Mouse (Mus musculus) embryo, embryonic 10.5 days (tissue): ENCODE measurements at regions not wholly inside any gene's neighbourhood (a gene's known extent, or its start where the extent isn't known, plus 50 kb on each side); places are given as distances from the start of the nearest gene placed in this dataset.

Source experiments
- DNase-seq: peaks from one replicate; pipeline ENCODE4 v3.0.0-alpha.2; 2015; ENCODE audit warnings: low spot score

DNA sequence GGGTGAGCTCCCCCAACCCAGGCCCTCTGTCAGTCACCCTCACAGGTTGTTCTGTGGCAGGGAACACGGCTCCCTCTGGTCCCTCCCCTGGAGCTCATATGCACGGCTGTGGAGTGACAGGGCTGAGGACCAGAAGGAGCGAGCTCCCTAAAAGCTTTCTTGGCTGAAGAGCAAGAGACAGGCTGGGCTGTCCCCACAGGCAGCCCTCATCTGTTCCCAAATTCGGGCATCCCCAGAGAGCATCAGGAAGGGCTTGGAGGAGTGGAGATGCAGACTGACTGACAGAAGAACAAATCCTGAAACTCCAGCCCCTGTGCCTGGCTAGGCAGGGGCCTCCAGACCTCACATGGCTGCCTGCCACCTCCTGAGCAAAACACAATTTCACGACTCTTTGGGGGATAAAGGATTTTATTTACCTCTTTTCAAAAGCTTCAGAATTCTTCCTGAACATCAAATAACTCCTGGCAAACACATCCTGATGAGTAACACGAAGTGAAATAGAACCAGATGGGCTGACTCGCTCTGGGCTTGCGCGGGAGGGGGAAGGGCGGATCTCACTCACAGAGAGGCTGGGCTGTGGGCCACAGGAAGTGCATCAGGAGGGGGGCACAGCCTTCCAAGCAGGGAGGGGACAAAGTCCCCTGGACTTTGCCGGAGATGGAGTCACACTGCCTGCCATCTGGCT is 232.7 kb upstream of the Zmiz1 start:
- peak; percentile 81 for DNase-seq

DNA sequence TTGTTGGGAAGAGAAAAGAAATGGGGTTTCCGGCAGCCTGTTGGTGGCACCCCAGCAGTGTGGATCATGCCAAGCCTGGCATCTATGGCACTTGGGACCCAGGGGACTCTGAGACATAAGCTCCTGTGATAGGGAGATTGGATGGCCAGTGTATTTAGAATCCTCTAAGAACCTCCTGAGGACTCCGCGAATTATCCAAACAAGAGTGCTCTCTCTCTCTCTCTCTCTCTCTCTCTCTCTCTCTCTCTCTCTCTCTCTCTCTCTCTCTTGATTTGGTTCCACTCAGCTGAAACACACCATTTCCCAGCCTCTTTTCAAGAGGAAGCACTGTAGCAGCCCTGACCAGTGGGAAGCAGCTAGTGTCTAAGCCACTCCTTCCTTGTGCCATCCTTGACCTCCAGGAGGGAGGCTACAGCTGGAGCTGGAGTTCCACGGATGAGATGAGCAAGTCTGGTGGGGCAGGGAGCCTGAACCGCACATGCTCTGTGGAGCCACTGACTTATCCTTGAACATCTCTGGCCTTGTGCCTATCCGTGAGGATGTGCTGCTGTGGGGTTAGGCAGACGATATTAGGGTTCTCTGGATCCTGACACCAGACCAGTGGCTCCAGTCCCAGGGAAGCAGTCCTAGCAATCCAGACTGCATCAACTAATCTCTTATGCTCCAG is 232.0 kb upstream of the Zmiz1 start:
- peak; percentile 58 for DNase-seq

DNA sequence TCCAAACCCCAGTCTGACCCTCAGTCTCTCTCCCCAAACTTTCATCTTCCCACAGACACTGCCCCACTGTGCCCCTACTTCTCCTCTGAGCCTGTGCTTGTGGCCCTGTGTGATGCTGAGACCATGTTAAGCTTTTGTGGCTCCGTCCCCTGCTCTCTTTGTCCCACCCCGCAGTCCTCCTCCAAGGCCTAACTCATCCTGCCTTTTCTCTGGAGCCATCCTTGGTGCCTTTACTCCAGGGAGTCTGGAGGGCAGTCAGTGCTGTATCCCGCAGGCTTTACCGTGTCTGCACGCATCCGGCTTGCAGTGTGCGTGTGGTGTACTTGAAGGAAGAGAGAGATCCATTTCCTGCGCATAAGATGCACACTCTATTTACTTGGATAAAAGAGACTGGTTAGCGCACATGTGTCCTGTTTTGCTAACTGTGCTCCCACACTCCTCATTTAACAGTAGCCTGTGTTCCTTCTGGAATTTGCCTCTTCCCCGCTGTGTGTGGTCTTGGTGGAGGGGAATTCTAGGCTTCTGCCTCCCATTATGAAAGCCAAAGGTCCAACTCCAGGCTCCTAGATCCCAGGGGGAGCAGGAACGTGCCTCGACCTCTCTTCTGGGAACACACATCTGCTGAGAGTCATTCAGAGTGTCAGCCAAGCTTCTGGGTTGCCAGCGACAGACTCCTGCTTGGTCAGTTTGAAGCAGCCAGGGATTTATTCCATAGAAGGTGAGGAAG is 230.5 kb upstream of the Zmiz1 start:
- no peak for DNase-seq

DNA sequence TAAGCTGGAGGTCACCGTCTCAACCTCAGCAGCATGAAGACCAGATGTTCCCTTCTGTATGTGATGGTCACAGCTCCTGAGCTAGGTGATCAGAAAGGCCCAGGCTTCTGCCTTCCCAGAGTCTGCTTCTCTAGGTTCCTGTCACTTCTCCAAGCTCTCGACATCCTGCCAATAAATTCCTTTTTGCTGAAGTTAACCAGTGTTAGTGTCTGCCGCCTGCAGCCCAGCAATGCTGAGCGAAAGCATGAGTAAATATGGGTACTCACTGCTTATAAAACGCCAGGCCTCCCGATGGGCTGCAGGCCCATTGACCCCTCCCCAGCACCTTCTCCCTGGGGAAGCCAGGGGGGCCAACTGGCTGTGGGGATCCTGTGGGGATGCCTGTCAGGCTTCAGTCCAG is 229.4 kb upstream of the Zmiz1 start:
- DNase-seq: no peak

DNA sequence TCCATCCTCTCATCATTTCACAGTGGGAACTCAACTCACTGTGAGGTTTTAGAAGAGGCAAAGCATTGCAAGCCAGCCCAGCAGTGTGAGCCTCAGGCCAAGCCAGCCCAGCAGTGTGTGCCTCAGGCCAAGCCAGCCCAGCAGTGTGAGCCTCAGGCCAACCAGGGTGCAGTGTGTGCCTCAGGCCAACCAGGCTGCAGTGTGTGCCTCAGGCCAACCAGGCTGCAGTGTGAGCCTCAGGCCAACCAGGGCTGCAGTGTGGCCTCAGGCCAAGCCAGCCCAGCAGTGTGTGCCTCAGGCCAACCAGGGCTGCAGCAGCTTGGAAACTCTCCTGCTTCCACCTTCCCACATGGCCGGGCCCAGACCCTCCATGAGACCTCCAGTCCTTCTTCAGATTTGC is 227.1 kb upstream of the Zmiz1 start:
- peak; percentile 62 for DNase-seq

DNA sequence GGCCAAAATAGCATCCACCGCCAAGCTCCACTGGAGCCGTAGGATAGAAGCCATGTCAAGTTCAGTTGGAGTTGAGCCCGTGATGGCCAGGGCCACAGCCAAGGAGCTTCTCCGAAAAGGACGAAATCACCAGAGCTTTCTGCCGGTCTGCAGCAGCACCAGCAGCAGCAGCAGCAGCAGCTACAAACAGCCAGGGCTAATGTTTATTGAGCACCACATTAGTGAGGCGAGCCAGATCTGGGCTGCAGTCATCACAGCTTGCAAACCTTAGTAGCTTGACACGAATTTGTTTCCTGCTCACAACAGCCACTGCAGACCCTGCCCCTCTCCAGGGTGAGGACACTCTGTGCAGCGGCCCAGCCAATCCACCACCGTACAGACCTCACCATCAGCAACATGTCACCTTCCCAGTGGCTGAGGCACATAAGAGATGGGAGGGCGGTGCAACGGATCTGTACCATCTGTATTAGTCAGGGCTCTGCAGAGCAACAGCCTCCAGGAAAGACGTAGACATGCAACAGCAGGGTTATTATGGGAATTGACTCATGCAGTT is 222.5 kb upstream of the Zmiz1 start:
- no peak for DNase-seq

DNA sequence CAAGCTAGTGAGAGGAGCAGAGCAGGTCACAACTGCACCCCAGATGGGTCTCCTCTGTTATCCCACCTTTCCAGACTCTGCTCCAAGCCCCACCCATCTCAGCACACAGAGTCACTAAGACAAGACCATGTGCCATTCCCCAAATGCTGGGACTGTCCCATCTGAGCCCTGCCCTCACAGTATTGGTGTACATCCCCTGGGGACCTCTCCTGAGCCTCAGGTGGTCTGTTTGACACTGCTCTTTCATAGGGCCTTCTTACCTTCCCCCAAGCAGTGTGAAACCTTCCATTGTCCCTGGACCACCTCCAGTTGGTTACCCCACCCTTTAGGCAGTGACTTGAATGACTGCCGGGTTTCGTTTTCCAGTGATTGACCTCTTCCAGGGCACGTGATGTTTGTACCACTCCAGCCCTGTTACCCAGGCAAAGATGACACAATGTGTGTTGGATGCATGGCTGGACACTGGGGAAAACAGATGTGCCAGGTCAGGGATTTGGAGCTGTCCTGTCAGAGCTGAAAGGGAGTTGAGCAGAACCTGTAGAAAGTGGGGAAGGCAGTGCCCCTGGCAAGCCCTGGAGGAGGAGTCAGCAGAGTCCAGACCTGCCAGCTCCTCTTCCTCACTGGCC is 219.5 kb upstream of the Zmiz1 start:
- no peak for DNase-seq

DNA sequence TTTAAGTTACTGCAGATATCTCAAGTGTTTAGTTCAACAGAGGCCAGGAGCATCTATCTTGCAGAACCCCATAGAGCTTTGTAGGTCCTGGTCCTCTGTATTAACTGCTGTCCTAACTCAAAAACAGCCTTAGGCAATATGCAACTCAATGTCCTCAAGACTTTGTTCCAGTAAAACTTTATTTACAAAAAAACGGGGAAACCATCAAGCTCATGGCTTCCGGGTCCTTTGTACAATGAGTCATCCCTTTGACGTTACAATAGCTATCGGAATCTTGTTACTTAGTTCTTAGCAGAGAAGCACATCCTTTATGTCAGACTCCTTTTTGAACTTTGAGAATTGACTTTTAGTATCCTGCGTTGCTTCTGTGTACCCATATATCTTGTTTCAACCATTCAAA is 216.2 kb upstream of the Zmiz1 start:
- DNase-seq: no peak

DNA sequence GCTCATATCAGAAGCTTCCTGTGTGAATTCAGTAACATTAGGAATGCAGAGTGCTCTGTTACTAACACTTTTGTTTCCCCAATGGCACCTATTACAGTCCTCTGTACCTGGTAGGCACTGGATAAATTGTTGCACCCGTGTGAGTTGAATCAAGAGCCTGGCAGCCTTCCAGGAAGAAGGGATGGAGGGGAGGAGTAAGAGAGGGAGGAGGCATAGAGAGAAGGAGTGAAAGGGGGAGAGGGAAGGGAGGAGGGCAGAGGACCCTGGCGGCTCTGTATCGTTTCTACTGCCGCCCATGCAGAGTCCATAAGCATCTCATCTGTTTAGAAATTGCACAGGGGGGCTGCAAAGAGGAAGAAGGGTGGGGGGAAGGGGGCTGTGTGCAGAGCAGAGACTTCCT is 215.7 kb upstream of the Zmiz1 start:
- no peak for DNase-seq

DNA sequence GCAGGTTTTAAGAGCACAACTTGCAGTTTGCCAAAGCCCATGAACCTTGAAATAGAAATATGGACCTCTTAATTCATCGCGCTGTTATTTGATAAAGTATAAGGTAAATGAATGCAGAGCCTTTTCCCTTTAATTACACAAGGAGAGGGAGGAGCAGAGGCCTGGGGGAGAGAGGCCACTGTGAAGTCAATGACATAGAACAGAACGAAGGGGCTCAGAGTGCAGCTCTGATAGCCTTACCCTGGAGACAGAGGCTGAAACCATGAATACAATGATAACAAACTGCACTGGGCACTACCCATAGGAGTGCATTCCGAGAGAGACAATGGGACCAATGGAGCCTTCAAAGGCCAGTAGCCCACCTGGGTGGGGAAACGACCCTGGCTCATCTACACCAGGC is 215.3 kb upstream of the Zmiz1 start:
- DNase-seq: no peak

DNA sequence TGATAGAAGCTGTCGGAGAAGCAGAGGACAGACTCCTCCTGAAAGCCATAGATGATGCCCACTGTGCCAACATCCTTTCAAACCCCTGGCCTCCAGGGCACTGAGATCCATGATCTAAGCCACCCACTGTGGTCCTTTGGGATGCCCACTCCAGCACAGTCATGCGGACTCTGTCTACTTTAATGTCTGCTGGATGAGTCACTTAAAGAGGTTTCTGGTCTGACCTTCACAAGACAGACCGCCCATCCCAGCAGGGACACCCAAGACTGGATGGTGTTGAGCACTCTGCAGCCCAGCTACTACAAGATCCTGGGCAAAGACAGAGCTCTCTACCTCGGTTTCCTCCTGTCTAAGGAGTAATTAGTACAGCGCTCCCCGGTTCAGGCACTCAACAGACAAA is 214.1 kb upstream of the Zmiz1 start:
- no peak for DNase-seq

DNA sequence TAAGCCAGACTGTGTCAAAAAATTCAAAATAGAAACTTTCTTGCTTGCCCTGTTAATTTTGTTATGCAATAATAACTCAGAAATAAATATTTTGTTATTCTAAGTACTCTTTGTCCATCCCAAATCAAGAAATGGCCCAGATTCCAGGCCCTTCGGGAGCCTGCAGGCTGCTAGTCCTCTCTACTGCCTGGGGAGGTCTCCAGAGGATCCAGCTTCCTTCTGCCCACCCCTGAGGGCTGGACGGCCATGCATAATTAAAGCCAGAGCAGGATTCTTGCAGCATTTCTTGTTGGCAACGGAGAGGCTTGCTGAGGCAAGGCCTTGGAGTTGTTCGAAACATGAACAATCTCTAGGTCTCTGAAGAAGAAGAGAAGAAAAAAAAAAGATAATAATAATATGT is 213.3 kb upstream of the Zmiz1 start:
- DNase-seq: no peak

DNA sequence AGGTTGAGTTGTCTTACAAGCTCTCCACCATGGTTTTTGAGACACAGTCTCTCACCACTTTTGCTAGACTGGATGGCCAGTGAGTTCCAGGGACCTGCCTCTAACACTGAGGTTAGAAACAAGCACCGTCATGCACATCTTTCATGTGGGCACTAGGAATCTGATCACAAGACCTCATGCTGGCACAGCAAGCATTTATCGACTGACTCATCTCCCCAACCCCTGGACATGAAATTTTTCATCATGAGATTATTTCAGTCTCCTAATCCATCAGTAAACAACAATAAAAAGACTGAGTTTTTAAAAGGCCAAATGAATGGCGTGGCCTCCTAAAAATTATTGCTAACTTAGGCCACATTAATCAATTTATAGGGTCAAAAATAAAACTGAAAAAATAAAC is 210.0 kb upstream of the Zmiz1 start:
- DNase-seq: no peak

DNA sequence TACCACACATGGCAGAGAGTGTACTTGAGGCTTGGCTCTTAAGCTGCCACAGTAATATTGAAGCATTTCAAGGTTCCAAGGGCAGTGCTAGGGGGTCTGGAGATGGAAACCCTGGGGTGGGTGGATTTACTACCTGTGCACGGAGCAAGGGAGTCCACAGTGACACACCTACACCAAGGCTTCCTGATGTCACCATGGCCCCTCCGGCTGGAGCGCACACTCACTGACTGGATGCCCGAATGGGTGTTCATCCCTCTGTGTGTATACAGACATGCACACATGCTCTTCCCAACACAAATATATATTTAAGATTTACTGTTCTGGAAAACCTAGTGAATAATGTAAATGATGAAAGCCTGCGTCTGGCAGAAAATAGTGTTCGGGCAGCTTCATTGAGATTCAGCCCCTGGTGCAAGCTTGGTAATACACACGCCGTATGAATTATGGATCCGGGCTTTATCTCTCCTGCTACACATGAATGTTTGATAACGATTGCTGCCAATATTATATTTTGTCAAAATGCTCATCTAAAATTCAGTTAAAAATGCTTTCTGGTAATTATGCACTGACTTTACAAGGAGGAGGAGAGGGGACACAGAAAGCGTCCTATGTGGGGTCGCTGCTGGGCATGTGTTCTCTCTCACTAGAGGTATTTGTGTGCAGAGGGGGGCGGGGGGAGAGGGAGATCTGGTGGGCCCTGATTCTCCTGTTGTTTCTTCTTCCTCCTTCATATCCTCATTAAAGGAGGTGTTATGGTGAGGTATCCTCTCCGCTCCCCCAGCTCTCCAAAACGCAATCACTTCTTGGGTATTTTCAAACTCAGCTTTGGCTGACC is 205.8 kb upstream of the Zmiz1 start:
- DNase-seq: no peak

DNA sequence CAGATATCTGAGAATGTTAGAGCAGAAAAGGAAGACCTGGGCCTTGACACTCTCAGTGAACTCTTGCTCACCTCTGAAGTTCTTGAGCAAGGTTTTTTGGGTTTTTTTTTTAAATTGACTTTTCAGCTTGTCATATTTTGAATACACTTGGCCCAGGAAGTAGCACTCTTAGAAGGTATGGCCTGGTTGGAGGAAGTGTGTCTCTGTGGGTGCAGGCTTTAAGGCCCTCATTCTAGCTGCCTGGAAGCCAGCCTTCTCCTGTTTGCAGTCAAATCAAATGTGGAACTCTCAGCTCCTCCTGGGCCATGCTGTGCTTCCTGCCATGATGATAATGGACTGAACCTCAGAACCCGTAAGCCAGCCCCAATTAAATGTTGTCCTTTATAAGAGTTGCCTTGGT is 195.9 kb upstream of the Zmiz1 start:
- no peak for DNase-seq

DNA sequence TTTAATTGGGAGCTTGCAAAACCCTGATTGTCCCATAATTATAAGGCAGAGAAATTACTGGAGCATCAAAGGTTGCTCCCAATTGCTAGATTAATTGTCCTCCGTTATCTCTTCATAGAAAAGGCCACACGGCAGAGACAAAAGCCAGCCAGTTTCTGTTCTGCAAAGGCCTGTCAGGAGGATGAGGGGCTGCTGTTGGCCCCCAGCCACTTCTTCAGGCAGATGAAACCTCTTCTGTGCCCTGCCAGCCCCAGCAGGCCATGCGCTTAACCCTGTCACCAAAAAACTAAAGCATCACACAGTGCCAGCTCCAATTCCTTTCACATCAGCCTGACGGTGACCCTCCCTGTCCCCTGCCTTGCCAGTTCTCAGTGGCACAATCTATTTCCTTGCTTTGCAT is 192.1 kb upstream of the Zmiz1 start:
- DNase-seq: no peak

DNA sequence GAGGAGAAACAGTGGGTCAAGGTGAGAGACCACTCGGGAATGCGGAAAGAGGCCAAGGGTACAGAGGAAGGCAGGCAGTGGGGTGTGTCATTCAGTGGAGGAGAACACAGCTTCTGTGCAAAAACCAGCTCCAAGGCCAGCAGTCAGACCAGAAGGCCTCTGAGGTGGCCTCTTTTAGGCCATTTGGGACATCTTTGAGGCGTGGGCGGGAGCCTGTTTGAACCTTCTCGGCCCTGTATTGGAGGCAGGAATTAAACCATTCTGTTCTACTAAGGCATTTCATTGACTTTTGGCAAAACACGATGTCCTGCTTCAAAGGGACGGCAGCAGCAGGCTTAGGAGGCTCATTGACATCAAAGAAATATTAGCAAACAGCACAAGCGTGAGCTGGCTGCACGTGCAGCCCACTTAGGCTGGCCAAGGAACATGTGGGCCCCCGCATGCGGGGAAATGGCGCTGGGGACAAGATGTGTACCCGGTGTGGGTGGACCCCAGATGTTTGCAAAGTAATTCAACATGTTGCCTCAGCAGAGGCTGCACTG is 190.8 kb upstream of the Zmiz1 start:
- no peak for DNase-seq

DNA sequence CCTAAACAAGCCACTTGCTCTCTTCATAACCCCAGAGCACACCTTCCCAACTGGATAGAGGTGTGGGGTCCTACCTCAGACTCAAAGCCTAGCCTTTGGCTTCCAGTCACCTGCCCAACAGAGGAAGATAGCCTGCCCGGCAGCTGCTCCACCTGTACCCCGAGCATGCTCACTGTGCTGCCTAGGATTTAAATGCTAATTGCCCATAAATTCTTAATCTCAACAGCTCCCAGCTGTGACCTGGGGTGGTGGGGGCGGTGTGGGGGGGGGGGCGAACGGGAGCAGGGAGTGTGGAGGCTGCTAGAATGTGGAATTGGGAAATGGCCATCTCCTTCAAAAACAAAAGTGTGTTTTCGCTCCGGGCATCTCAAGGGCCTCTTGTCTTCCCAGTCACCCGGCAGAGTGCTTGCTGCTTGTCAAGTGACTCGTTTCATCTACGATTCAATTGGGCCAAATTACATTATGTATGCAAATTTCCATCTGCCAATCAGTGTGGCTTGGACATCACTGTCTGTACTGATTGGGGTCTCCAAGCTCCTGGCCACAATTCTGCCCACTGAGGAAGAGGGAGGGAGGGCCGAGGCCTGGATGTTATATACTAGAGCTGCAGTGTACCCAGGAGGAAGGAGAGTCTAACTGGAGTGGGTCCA is 188.6 kb upstream of the Zmiz1 start:
- peak; percentile 25 for DNase-seq

DNA sequence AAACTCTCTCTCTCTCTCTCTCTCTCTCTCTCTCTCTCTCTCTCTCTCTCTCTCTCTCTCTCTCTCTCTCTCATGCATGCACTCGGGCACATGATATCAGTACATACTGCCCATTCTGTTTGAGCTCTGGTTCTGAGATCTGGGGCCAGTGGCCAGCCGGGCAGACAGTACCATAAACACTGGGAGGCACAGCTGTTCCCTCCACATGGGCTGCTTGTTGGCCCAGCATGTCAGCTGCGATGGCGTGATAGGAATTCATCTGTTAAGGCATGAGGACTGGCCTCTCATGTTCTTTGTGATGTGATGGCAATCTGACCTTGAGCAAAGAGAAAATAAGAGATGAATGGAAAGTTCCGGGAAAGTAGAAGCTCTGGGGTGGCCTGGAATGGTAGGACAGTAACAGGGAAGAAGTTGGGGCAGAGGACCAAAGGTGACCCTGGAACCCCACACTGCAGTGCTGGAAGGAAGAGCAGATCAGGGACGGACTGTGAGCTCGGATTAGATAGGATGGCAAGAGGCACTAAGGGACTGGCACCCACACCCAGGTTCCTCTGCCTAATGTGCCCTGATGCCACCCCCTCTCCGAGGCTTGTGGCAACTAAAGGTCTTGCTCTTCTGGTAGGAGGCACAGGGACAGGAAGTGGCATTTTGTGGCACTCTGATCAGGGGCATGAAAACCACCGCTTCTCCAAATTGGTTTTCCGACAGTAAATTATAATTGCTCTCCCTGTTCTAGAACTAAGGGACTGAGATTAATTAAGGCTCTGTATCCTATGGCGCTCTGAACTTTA is 186.4 kb upstream of the Zmiz1 start:
- DNase-seq: no peak

DNA sequence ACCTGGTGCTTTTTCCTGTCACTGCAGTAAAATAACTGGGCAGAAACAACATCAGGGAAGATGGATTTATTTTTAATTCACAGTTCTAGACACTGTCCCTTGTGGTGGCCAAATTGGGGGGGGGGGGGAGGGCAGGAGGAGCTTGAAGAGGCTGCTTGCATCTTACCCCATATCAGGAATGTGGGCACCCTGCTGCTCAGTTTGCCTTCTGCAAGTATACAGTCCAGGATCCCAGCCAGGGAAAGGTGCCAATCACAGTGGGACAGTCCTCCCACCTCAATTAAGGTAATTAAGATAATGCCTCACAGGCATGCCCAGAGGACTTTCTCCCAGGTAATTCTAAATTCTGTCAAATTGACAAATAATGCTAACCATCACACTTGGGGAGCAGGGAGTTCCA is 179.2 kb upstream of the Zmiz1 start:
- no peak for DNase-seq
